Mouse (Mus musculus) embryo, embryonic 11.5 days (tissue): ENCODE data around the gene Ghdc.

Experiments used
- DNase-seq: peaks from one replicate; pipeline ENCODE4 v3.0.0-alpha.2; 2012; ENCODE audit warnings: low read depth, low spot score

The Ghdc gene

DNA sequence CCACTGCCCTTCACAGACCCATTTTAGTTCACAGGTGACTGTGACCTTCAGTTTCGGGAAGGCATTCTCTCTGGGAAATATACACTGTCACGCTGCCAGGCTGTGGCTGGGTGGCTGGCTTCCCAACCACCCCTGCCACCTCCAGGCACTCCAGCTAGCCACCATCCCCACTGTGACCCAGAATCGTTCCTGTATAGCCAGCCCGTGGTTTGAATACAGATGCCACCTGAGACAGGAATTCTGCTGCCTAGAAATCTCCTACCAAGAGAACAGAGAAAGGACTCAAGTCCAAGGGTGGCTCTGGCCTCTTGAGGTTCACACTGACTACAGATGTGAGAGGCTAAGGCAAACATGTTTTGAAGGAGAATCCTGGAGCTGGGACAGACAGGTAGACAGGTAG is 51.9 kb downstream of the Ghdc start:
- DNase-seq: no peak

GRCm38 (mm10) chr11:100718462-100718861 is 52.3 kb downstream of the Ghdc start:
- DNase-seq: no peak

DNA sequence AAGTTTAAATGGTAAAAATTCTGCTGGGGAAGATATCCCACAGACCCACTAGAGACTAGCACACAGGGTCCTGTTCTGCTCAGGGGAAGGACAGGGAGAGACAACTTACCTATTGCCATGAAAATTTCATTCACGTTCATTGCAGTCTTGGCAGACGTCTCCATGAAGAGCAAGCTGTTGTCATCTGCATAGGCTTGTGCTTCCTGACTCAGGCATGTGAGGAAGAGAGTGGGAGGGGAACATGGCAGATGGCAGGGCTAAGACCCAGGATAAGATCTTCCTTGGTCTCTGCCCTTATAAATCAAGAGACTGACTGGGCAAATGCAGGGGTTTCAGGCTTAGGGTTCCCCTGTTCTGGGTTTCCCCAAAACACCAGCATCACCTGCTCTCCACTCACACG is 54.1 kb downstream of the Ghdc start:
- DNase-seq: no peak
